Mouse (Mus musculus): Measurements from ENCODE around the gene Tbc1d5.

Gene Tbc1d5

GRCm38 (mm10) chr17:51171504-51171903, 7.6 kb downstream of the Tbc1d5 start:
- DNase-seq (ENCODE audit: low read depth, low spot score), result no peak
- Histone ChIP-seq H3K36me3 (ENCODE audit: control insufficient read depth, insufficient read depth, low read length, poor library complexity, severe bottlenecking) (no peaks in the 10 kb centered on the region), H3K27me3 (ENCODE audit: control insufficient read depth, insufficient read depth, low read length, poor library complexity, severe bottlenecking) (no peaks in the 10 kb centered on the region)

DNA sequence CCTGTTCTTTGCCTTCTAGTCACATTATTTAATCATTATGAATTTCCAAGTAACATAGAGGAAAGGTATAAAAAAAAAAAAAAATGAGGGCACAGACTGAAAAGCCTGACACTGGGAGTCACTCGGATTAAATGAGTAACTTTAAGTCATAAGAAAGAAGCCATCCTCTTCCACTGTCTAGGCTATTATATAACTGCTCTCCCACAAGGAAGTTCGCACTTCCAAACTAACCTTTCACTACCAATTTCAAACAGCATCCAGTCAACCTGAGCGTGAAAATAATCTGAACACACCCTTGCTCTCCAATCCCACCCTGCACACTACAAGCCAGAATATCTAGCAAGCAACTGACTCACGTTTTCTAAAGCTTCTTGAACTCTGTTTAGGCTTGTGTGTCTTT, 9.2 kb downstream of the Tbc1d5 start:
- no peak for DNase-seq (ENCODE audit: low read depth, low spot score)
- Histone ChIP-seq H3K27me3 (ENCODE audit: control insufficient read depth, insufficient read depth, low read length, poor library complexity, severe bottlenecking) (no peaks in the 10 kb centered on the region), H3K36me3 (ENCODE audit: control insufficient read depth, insufficient read depth, low read length, poor library complexity, severe bottlenecking) (no peaks in the 10 kb centered on the region)

DNA sequence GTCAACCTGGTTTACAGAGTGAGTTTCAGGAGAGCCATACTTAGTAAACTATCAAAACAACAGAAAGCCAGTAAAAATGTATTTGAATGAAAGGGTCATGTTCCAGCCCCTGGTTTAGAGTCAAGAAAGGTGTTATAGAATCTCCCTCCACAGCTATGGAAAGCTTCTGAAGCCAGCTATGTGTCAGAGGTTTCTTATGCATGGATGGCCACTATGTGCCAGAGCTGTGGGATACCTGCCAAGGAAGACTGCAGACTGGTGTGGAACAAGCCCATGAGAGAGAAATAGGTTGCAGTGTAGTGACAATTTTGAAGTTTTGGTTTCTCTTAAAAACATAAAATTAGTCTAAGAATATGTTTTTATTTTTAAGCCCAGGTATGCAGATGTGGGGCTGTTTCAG, 16.8 kb downstream of the Tbc1d5 start:
- DNase-seq (ENCODE audit: low read depth, low spot score), result no peak
- Histone ChIP-seq H3K36me3 (ENCODE audit: control insufficient read depth, insufficient read depth, low read length, poor library complexity, severe bottlenecking) (no peaks in the 10 kb centered on the region), H3K27me3 (ENCODE audit: control insufficient read depth, insufficient read depth, low read length, poor library complexity, severe bottlenecking) (no peaks in the 10 kb centered on the region)

DNA sequence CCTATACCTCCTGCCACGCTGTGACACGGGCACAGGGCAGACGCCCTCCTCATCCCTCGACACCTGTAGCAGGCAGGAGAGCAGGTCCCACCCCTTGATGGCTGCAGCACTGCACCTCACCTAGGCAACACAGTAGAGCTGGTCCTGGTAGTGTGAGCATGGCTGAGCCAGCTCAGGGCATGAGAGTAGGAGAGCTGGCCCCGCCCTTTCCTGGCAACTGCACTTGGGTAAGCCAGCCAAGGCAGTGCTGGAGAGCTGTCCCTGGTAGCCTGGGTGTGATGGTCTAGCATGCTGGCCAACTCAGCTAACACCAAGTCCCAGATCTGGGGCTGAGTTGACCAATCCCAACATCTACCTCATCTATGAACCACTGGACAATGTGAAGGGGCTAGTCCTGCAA, 19.9 kb downstream of the Tbc1d5 start:
- Histone ChIP-seq H3K36me3 (ENCODE audit: control insufficient read depth, insufficient read depth, low read length, poor library complexity, severe bottlenecking) (no peaks in the 10 kb centered on the region), H3K27me3 (ENCODE audit: control insufficient read depth, insufficient read depth, low read length, poor library complexity, severe bottlenecking) (no peaks in the 10 kb centered on the region)
- no peak for DNase-seq (ENCODE audit: low read depth, low spot score)

- Histone ChIP-seq H3K27me3 (ENCODE audit: control insufficient read depth, insufficient read depth, low read length, poor library complexity, severe bottlenecking) (no peaks in the 10 kb centered on the region), H3K36me3 (ENCODE audit: control insufficient read depth, insufficient read depth, low read length, poor library complexity, severe bottlenecking) (no peaks in the 10 kb centered on the region)
Measured at GRCm38 (mm10) chr17:51150999-51151398, 28.2 kb downstream of the Tbc1d5 start.

GRCm38 (mm10) chr17:51144983-51145382, 34.2 kb downstream of the Tbc1d5 start:
- Histone ChIP-seq H3K36me3 (ENCODE audit: control insufficient read depth, insufficient read depth, low read length, poor library complexity, severe bottlenecking) (no peaks in the 10 kb centered on the region), H3K27me3 (ENCODE audit: control insufficient read depth, insufficient read depth, low read length, poor library complexity, severe bottlenecking) (no peaks in the 10 kb centered on the region)
- DNase-seq (ENCODE audit: low read depth, low spot score), result no peak

More at GRCm38 (mm10) chr17:51150999-51151398, 28.2 kb downstream of the Tbc1d5 start:
- no peak for DNase-seq (ENCODE audit: low read depth, low spot score)

DNA sequence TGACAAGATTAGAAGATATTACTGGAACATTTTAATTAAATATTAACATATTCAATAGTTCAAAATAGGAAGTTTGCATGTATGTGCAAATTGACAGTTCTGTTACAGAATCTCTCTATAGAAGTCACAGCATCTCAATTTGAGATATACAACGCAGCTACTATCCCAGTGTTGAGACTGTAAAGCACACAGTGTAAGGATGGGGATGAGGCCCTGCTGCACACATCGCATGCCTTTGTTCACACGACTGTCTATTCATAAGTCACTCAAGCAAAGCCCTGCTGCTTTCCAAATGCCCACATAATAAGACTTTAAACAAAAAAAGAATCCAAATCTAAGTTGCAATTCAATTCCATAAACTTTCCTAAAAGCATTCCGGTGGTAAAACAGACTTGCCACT, 37.1 kb downstream of the Tbc1d5 start:
- DNase-seq (ENCODE audit: low read depth, low spot score), result no peak
- H3K36me3 ChIP-seq (ENCODE audit: control insufficient read depth, insufficient read depth, low read length, poor library complexity, severe bottlenecking), result no peaks in the 10 kb centered on the region
- no peaks in the 10 kb centered on the region for H3K27me3 ChIP-seq (ENCODE audit: control insufficient read depth, insufficient read depth, low read length, poor library complexity, severe bottlenecking)

DNA sequence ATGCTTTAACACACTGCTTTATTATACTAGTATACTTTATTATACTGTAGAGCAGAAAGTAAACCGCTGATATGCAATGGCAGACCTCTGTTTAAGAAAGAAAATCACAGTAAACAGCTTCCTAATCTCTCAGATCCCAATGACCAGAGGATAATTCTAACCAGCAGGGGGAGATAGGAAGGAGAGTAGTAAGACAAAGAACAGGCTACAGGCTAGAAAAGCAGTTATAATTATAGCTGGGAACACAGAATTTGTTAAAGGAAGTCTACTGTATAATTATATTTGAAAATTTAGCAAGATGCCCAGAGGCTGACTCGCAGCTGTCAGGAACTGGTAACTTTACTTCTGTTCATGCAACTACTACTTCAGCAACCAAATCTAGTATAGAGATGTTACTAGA, 68.0 kb downstream of the Tbc1d5 start:
- H3K27me3 ChIP-seq (ENCODE audit: control insufficient read depth, insufficient read depth, low read length, poor library complexity, severe bottlenecking), result no peaks in the 10 kb centered on the region
- H3K36me3 ChIP-seq (ENCODE audit: control insufficient read depth, insufficient read depth, low read length, poor library complexity, severe bottlenecking), result no peaks in the 10 kb centered on the region
- DNase-seq (ENCODE audit: low read depth, low spot score), result peak; percentile 61

DNA sequence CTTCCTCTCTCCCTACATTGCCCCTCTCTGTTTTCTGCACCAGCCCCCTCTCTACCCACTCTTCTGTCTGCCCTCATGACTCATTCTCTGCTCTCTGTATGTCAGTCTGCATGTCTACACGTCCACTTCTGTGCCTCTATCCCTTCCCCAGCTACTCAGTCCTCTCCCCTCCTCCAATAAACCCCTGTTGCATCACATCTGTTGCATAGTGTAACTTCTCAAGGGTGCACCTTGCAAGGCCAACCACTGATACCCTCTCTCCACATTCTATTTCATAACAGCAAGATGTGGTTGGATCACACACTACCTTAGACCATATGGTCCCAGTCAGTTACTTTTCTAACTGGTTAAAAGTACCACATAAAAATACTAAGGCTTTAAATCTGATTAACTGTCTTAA, 74.9 kb downstream of the Tbc1d5 start:
- Histone ChIP-seq H3K36me3 (ENCODE audit: control insufficient read depth, insufficient read depth, low read length, poor library complexity, severe bottlenecking) (no peaks in the 10 kb centered on the region), H3K27me3 (ENCODE audit: control insufficient read depth, insufficient read depth, low read length, poor library complexity, severe bottlenecking) (no peaks in the 10 kb centered on the region)
- DNase-seq (ENCODE audit: low read depth, low spot score), result no peak

DNA sequence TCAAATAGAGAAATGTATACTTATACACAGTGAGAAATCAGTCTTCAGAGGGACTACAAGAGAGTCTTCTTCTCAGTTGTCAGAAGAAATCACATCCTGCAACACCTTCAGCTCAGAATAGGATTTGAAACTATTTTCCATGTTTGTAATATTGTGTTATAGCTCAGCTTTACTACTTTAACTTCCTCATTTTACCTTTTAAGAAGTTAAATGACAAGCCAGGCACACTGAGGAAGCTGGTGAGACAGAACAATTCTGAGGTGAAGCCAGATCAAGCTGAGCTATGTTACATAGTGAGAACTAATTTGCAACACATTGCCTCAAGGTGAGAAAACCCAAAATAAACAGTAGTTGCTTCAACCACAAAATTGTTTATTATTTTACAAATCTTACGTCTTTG, 135.3 kb downstream of the Tbc1d5 start:
- H3K27me3 ChIP-seq (ENCODE audit: control insufficient read depth, insufficient read depth, low read length, poor library complexity, severe bottlenecking), result no peaks in the 10 kb centered on the region
- DNase-seq (ENCODE audit: low read depth, low spot score), result peak; percentile 52
- H3K36me3 ChIP-seq (ENCODE audit: control insufficient read depth, insufficient read depth, low read length, poor library complexity, severe bottlenecking), result no peaks in the 10 kb centered on the region

GRCm38 (mm10) chr17:51040861-51041260, 138.3 kb downstream of the Tbc1d5 start:
- Histone ChIP-seq H3K27me3 (ENCODE audit: control insufficient read depth, insufficient read depth, low read length, poor library complexity, severe bottlenecking) (no peaks in the 10 kb centered on the region), H3K36me3 (ENCODE audit: control insufficient read depth, insufficient read depth, low read length, poor library complexity, severe bottlenecking) (no peaks in the 10 kb centered on the region)
- DNase-seq (ENCODE audit: low read depth, low spot score), result no peak

- 0 out of 2 replicates have a peak, but pooled peaks cover 2% of the 10 kb centered on the region for H3K36me3 ChIP-seq (ENCODE audit: control insufficient read depth, insufficient read depth, low read length, poor library complexity, severe bottlenecking)
- DNase-seq (ENCODE audit: low read depth, low spot score), result no peak
- H3K27me3 ChIP-seq (ENCODE audit: control insufficient read depth, insufficient read depth, low read length, poor library complexity, severe bottlenecking), result no peaks in the 10 kb centered on the region
Measured at GRCm38 (mm10) chr17:51023227-51023626, 155.9 kb downstream of the Tbc1d5 start.

DNA sequence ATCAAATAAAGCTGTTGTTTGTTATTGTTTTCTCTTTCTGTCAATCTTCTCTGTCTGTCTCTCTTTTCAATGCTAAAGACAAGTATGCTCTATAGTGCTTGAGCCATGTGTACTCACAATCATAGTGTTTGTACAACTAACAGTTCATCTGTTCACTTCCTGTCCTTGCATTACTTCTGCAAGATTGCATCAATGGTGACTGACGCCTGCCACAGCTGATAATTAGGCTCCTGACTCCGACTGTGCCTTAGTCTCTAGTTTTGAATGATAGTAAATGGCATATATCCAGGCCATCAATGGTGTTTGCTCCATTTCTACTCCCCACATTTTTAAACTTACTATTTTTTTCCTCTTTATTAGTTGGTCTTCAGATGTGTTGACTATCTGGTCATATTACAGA, 162.8 kb downstream of the Tbc1d5 start:
- Histone ChIP-seq H3K36me3 (ENCODE audit: control insufficient read depth, insufficient read depth, low read length, poor library complexity, severe bottlenecking) (0 out of 2 replicates have a peak, but pooled peaks cover 2% of the 10 kb centered on the region), H3K27me3 (ENCODE audit: control insufficient read depth, insufficient read depth, low read length, poor library complexity, severe bottlenecking) (no peaks in the 10 kb centered on the region)
- DNase-seq (ENCODE audit: low read depth, low spot score), result no peak

GRCm38 (mm10) chr17:51013908-51014307, 165.2 kb downstream of the Tbc1d5 start:
- Histone ChIP-seq H3K27me3 (ENCODE audit: control insufficient read depth, insufficient read depth, low read length, poor library complexity, severe bottlenecking) (no peaks in the 10 kb centered on the region), H3K36me3 (ENCODE audit: control insufficient read depth, insufficient read depth, low read length, poor library complexity, severe bottlenecking) (no peaks in the 10 kb centered on the region)
- no peak for DNase-seq (ENCODE audit: low read depth, low spot score)

DNA sequence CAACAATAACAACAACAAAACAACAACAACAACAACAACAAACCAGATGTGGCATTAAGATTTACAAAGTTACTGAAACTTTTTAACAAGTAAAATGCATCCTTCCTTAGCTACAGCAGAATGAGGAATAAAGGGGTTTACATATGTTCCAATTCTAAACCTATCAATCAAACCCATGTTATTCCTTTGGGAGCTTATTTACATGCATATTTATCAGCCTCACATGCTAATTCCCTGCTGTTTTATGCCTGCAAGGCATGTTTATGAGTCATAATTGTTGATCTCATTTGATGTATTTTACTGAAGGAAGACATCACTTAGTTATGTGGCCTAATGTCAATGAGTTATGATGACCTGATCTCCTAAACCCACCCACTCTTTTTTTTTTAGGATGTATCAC, 176.0 kb downstream of the Tbc1d5 start:
- Histone ChIP-seq H3K36me3 (ENCODE audit: control insufficient read depth, insufficient read depth, low read length, poor library complexity, severe bottlenecking) (no peaks in the 10 kb centered on the region), H3K27me3 (ENCODE audit: control insufficient read depth, insufficient read depth, low read length, poor library complexity, severe bottlenecking) (no peaks in the 10 kb centered on the region)
- DNase-seq (ENCODE audit: low read depth, low spot score), result no peak

DNA sequence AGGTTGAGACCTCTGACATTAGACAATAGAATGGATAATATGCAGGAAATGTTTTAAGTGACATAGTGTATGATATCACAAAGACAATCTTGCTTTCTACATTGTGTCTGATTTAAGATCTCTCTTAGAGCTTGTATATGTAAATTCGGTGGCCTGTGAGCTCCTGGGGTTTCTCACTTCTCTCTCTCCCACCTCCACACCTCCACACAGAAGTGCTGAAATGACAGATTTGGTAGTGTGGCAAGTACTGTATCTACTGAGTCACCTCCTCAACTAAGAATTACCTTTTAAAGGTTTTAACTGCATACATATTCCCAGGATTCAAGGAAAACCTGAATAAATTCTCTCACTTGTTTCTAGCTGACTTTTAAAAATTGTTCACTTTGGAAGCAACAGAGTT, 180.9 kb downstream of the Tbc1d5 start:
- H3K36me3 ChIP-seq (ENCODE audit: control insufficient read depth, insufficient read depth, low read length, poor library complexity, severe bottlenecking), result no peaks in the 10 kb centered on the region
- DNase-seq (ENCODE audit: low read depth, low spot score), result peak; percentile 57
- no peaks in the 10 kb centered on the region for H3K27me3 ChIP-seq (ENCODE audit: control insufficient read depth, insufficient read depth, low read length, poor library complexity, severe bottlenecking)

All from splenic B cell, adult 2 months (primary cell).